Mouse (Mus musculus) ovary, adult 2 months (tissue): ENCODE results near the gene Tomm7. TPM values are rescaled to one million over a fixed set of nuclear protein-coding genes. Genes with fewer than 3 reads are reported as not detected.

Experiments used
- polyA plus RNA-seq: library from polyadenylated mRNA; depleted of rRNA; stranded (reverse); fragments of >200 nt; gene quantifications from 2 replicates; pipeline ENCODE4 v1.2.3, GENCODE M21; 2012; rRNA removed

Gene Tomm7
- 8.5 and 12.8 TPM in 2 replicates for polyA plus RNA-seq

DNA sequence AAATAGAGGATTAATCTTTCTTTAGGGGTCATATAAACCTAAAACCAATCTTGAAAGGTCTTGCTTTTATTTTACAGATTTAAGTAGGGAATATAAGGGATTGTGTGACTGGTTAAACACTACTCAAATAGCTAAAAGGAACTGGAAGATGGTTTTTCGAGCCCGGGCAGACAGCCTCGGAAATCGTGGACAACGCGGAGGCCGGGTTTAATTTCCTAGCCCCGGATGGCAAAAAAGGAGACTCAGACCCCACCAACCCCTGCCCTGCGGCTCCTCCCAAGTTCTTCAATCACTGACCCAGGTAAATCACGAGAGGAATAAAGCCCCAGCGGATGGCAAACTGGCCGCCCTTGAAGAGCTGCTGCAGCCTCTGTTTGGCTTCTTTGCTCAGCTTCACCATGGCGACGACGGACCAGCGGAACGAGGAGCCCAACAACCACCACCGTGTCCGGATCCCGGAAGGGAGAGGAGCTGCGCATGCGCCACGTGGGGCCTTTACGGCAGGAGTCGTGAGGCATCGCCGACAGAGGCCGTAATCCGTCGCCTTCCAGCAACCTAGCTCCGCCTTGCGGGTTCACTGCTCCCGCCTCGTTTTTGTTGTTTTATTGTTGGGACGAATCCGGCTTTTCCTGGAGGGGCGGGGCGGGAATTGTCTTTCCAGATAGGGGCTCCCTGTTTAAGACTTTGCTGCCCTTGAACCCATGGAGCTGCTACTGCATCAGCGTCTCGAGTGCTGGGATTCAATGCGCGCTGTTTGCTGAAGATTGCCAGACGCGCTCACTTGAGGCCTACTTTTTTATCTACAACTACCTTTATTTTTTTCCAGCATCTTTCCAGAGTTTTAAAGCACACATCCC is at the start of gene Tomm7:
Gene Tomm7 (minus strand): TSS at position 488 of the 857 bp plus-strand sequence.

Other genes with a start within 250 kb of the Tomm7 start
- 4.2 and 7.2 TPM in 2 replicates for gene Srpk2, start 159.5 kb downstream of the Tomm7 start, polyA plus RNA-seq
- gene Pus7, start 60.5 kb downstream of the Tomm7 start, polyA plus RNA-seq, result 7.5 and 9.0 TPM in 2 replicates
- gene Rint1, start 56.5 kb downstream of the Tomm7 start, polyA plus RNA-seq, result 11.2 and 11.9 TPM in 2 replicates
- gene Fam126a, start 186.5 kb upstream of the Tomm7 start, polyA plus RNA-seq, result 14.4 and 14.9 TPM in 2 replicates